Mouse (Mus musculus): ENCODE results near the gene 4930518I15Rik. TPM values are rescaled to one million over a fixed set of nuclear protein-coding genes. Genes with fewer than 3 reads are reported as not detected.
A peak's percentile ranks its signal among the peaks of the same experiment; 100 is the strongest.
"Not testable (repeated sequence)": the region's sequence is repeated elsewhere in the genome, so short reads cannot be mapped to it uniquely, and the experiment has no call there.

The 4930518I15Rik gene
- 6.7 and 7.3 TPM in 2 replicates for polyA plus RNA-seq (2015; fragmentation: Nextera tagmentation; extraction: Ambion mirVana)

- Histone ChIP-seq H3K9me3 (replicated peaks; ENCODE audit: control insufficient read depth, low read length) (no peaks in the 10 kb centered on the region), H3K4me3 (replicated peaks; ENCODE audit: low read length) (no peak within 1 kb of the TSS), H3K36me3 (ENCODE audit: control insufficient read depth, insufficient read depth, low read length) (no peaks in the 10 kb centered on the region), H3K27ac (ENCODE audit: low read length) (peak within 1 kb of the TSS; percentile 75), H3K9ac (ENCODE audit: low read length) (no peak within 1 kb of the TSS), H3K4me1 (ENCODE audit: control insufficient read depth, insufficient read depth, low read length) (peaks cover 12% of the 10 kb centered on the region), H3K27me3 (ENCODE audit: control insufficient read depth, insufficient read depth, low read length) (no peaks in the 10 kb centered on the region), H3K4me2 (ENCODE audit: low read depth, low read length) (no peak within 1 kb of the TSS)
- no peak for ATAC-seq (ENCODE audit: insufficient read depth, low FRiP score)
- WGBS = 72% methylated on average over 2 of the region's 2 CpGs
Observed at GRCm38 (mm10) chr2:156857835-156858234, at the start of gene 4930518I15Rik. TSS of gene 4930518I15Rik (minus strand) at chr2:156857946.

- not testable (repeated sequence) for H3K36me3 ChIP-seq (ENCODE audit: control insufficient read depth, insufficient read depth, low read length); H3K4me2 ChIP-seq (ENCODE audit: low read depth, low read length); H3K9me3 ChIP-seq (replicated peaks; ENCODE audit: control insufficient read depth, low read length); H3K4me3 ChIP-seq (replicated peaks; ENCODE audit: low read length); H3K9ac ChIP-seq (ENCODE audit: low read length); H3K27ac ChIP-seq (ENCODE audit: low read length); ATAC-seq (ENCODE audit: insufficient read depth, low FRiP score); H3K27me3 ChIP-seq (ENCODE audit: control insufficient read depth, insufficient read depth, low read length); H3K4me1 ChIP-seq (ENCODE audit: control insufficient read depth, insufficient read depth, low read length)
- 28% methylated on average over 4 of the region's 4 CpGs for WGBS
Observed at GRCm38 (mm10) chr2:156905931-156906330, 48.2 kb upstream of the 4930518I15Rik start.

- Histone ChIP-seq H3K4me1 (ENCODE audit: control insufficient read depth, insufficient read depth, low read length) (no peaks in the 10 kb centered on the region), H3K4me2 (ENCODE audit: low read depth, low read length) (no peak overlapping the region), H3K36me3 (ENCODE audit: control insufficient read depth, insufficient read depth, low read length) (no peaks in the 10 kb centered on the region), H3K4me3 (replicated peaks; ENCODE audit: low read length) (no peak overlapping the region), H3K27ac (ENCODE audit: low read length) (no peak overlapping the region), H3K9me3 (replicated peaks; ENCODE audit: control insufficient read depth, low read length) (no peaks in the 10 kb centered on the region), H3K27me3 (ENCODE audit: control insufficient read depth, insufficient read depth, low read length) (no peaks in the 10 kb centered on the region), H3K9ac (ENCODE audit: low read length) (no peak overlapping the region)
- ATAC-seq (ENCODE audit: insufficient read depth, low FRiP score) = no peak
- 18% methylated on average over 6 of the region's 6 CpGs for WGBS
Observed at GRCm38 (mm10) chr2:156904976-156905717, 47.4 kb upstream of the 4930518I15Rik start.

- no peak for ATAC-seq (ENCODE audit: insufficient read depth, low FRiP score)
- 16% methylated on average over 2 of the region's 2 CpGs for WGBS
Observed at GRCm38 (mm10) chr2:156903367-156903766, 45.6 kb upstream of the 4930518I15Rik start.

GRCm38 (mm10) chr2:156902411-156902810, 44.7 kb upstream of the 4930518I15Rik start:
- not testable (repeated sequence) for H3K4me2 ChIP-seq (ENCODE audit: low read depth, low read length); H3K9ac ChIP-seq (ENCODE audit: low read length); ATAC-seq (ENCODE audit: insufficient read depth, low FRiP score); H3K4me3 ChIP-seq (replicated peaks; ENCODE audit: low read length); H3K4me1 ChIP-seq (ENCODE audit: control insufficient read depth, insufficient read depth, low read length); H3K36me3 ChIP-seq (ENCODE audit: control insufficient read depth, insufficient read depth, low read length); H3K27ac ChIP-seq (ENCODE audit: low read length); H3K9me3 ChIP-seq (replicated peaks; ENCODE audit: control insufficient read depth, low read length); H3K27me3 ChIP-seq (ENCODE audit: control insufficient read depth, insufficient read depth, low read length)
- WGBS = 67% methylated on average over 4 of the region's 4 CpGs

More at GRCm38 (mm10) chr2:156903367-156903766, 45.6 kb upstream of the 4930518I15Rik start:
- Histone ChIP-seq H3K9ac (ENCODE audit: low read length) (no peak overlapping the region), H3K9me3 (replicated peaks; ENCODE audit: control insufficient read depth, low read length) (no peaks in the 10 kb centered on the region), H3K4me3 (replicated peaks; ENCODE audit: low read length) (no peak overlapping the region), H3K4me1 (ENCODE audit: control insufficient read depth, insufficient read depth, low read length) (no peaks in the 10 kb centered on the region), H3K4me2 (ENCODE audit: low read depth, low read length) (no peak overlapping the region), H3K27me3 (ENCODE audit: control insufficient read depth, insufficient read depth, low read length) (no peaks in the 10 kb centered on the region), H3K27ac (ENCODE audit: low read length) (no peak overlapping the region), H3K36me3 (ENCODE audit: control insufficient read depth, insufficient read depth, low read length) (no peaks in the 10 kb centered on the region)

- no peaks in the 10 kb centered on the region for H3K9me3 ChIP-seq (replicated peaks; ENCODE audit: control insufficient read depth, low read length)
- no peak overlapping the region for H3K4me2 ChIP-seq (ENCODE audit: low read depth, low read length)
- H3K4me3 ChIP-seq (replicated peaks; ENCODE audit: low read length) = no peak overlapping the region
- H3K27me3 ChIP-seq (ENCODE audit: control insufficient read depth, insufficient read depth, low read length) = no peaks in the 10 kb centered on the region
- no peak overlapping the region for H3K9ac ChIP-seq (ENCODE audit: low read length)
- no peaks in the 10 kb centered on the region for H3K4me1 ChIP-seq (ENCODE audit: control insufficient read depth, insufficient read depth, low read length)
- H3K36me3 ChIP-seq (ENCODE audit: control insufficient read depth, insufficient read depth, low read length) = no peaks in the 10 kb centered on the region
- H3K27ac ChIP-seq (ENCODE audit: low read length) = no peak overlapping the region
- WGBS = 59% methylated on average over 6 of the region's 6 CpGs
- no peak for ATAC-seq (ENCODE audit: insufficient read depth, low FRiP score)
Observed at GRCm38 (mm10) chr2:156901883-156902282, 44.1 kb upstream of the 4930518I15Rik start.

- Histone ChIP-seq H3K4me1 (ENCODE audit: control insufficient read depth, insufficient read depth, low read length) (no peaks in the 10 kb centered on the region), H3K27ac (ENCODE audit: low read length) (no peak overlapping the region), H3K4me2 (ENCODE audit: low read depth, low read length) (no peak overlapping the region), H3K4me3 (replicated peaks; ENCODE audit: low read length) (no peak overlapping the region), H3K27me3 (ENCODE audit: control insufficient read depth, insufficient read depth, low read length) (no peaks in the 10 kb centered on the region), H3K9ac (ENCODE audit: low read length) (no peak overlapping the region), H3K9me3 (replicated peaks; ENCODE audit: control insufficient read depth, low read length) (no peaks in the 10 kb centered on the region), H3K36me3 (ENCODE audit: control insufficient read depth, insufficient read depth, low read length) (no peaks in the 10 kb centered on the region)
- WGBS = 77% methylated on average over 2 of the region's 2 CpGs
- no peak for ATAC-seq (ENCODE audit: insufficient read depth, low FRiP score)
Observed at GRCm38 (mm10) chr2:156901344-156901743, 43.6 kb upstream of the 4930518I15Rik start.

GRCm38 (mm10) chr2:156899184-156899583, 41.4 kb upstream of the 4930518I15Rik start:
- H3K27me3 ChIP-seq (ENCODE audit: control insufficient read depth, insufficient read depth, low read length) = no peaks in the 10 kb centered on the region
- ATAC-seq (ENCODE audit: insufficient read depth, low FRiP score) = no peak
- H3K9me3 ChIP-seq (replicated peaks; ENCODE audit: control insufficient read depth, low read length) = no peaks in the 10 kb centered on the region
- 62% methylated on average over 4 of the region's 4 CpGs for WGBS
- no peak overlapping the region for H3K4me3 ChIP-seq (replicated peaks; ENCODE audit: low read length)
- no peaks in the 10 kb centered on the region for H3K36me3 ChIP-seq (ENCODE audit: control insufficient read depth, insufficient read depth, low read length)
- H3K4me1 ChIP-seq (ENCODE audit: control insufficient read depth, insufficient read depth, low read length) = no peaks in the 10 kb centered on the region
- no peak overlapping the region for H3K4me2 ChIP-seq (ENCODE audit: low read depth, low read length)
- no peak overlapping the region for H3K27ac ChIP-seq (ENCODE audit: low read length)
- no peak overlapping the region for H3K9ac ChIP-seq (ENCODE audit: low read length)

- Histone ChIP-seq H3K4me3 (replicated peaks; ENCODE audit: low read length) (no peak overlapping the region), H3K27ac (ENCODE audit: low read length) (no peak overlapping the region), H3K9me3 (replicated peaks; ENCODE audit: control insufficient read depth, low read length) (no peaks in the 10 kb centered on the region), H3K36me3 (ENCODE audit: control insufficient read depth, insufficient read depth, low read length) (no peaks in the 10 kb centered on the region), H3K9ac (ENCODE audit: low read length) (no peak overlapping the region), H3K4me1 (ENCODE audit: control insufficient read depth, insufficient read depth, low read length) (no peaks in the 10 kb centered on the region), H3K4me2 (ENCODE audit: low read depth, low read length) (no peak overlapping the region), H3K27me3 (ENCODE audit: control insufficient read depth, insufficient read depth, low read length) (no peaks in the 10 kb centered on the region)
- WGBS = 64% methylated on average over 4 of the region's 4 CpGs
- ATAC-seq (ENCODE audit: insufficient read depth, low FRiP score) = no peak
Observed at GRCm38 (mm10) chr2:156898374-156898773, 40.6 kb upstream of the 4930518I15Rik start.
